Mouse (Mus musculus) neural tube, embryonic 12.5 days (tissue): ENCODE measurements around the gene Ptprn. TPM values are rescaled to one million over a fixed set of nuclear protein-coding genes. Genes with fewer than 3 reads are reported as not detected.
A peak's percentile ranks its signal among the peaks of the same experiment; 100 is the strongest.

ENCODE experiments used
- ATAC-seq: fragments of 200-750 bp; cut with Nextera tagmentation; 2 replicates; pipeline ENCODE4 v1.8.0; 2017; ENCODE audit warnings: low read depth, mild to moderate bottlenecking, moderate TSS enrichment, moderate library complexity; ENCODE audit not compliant: low FRiP score
- H3K27ac ChIP-seq: fragments of 300-500 bp; sonication (generic); 2 replicates; pipeline ENCODE4 v1.5.1; 2016
- H3K27me3 ChIP-seq: fragments of 300-500 bp; sonication (generic); replicated peaks from 2 replicates; pipeline ENCODE4 v1.6.1; 2016; ENCODE audit warnings: mild to moderate bottlenecking
- H3K36me3 ChIP-seq: fragments of 300-500 bp; sonication (generic); 2 replicates; pipeline ENCODE4 v1.6.1; 2016; ENCODE audit warnings: mild to moderate bottlenecking
- H3K4me1 ChIP-seq: fragments of 300-500 bp; sonication (generic); 2 replicates; pipeline ENCODE4 v1.6.1; 2016
- H3K4me2 ChIP-seq: fragments of 300-500 bp; sonication (generic); replicated peaks from 2 replicates; pipeline ENCODE4 v1.6.1; 2016; ENCODE audit warnings: mild to moderate bottlenecking
- H3K4me3 ChIP-seq: fragments of 300-500 bp; sonication (generic); 2 replicates; pipeline ENCODE4 v1.5.1; 2016
- H3K9ac ChIP-seq: fragments of 300-500 bp; sonication (generic); 2 replicates; pipeline ENCODE4 v1.6.1; 2016; ENCODE audit warnings: mild to moderate bottlenecking
- H3K9me3 ChIP-seq: fragments of 300-500 bp; sonication (generic); 2 replicates; pipeline ENCODE4 v1.6.1; 2016; ENCODE audit warnings: mild to moderate bottlenecking
- WGBS: fragments of 180-500 bp; shearing (Covaris S2); methylation state at CpG from one replicate; pipeline ENCODE4 v1.1.7; 2016; 5-methylcytosine and 5-hydroxymethylcytosine counted together
- polyA plus RNA-seq: library from polyadenylated mRNA; unstranded; fragments of >200 nt; fragmentation: Nextera tagmentation; extraction: Ambion mirVana; gene quantifications from 2 replicates; pipeline ENCODE4 v1.2.1, GENCODE M21; 2016

Ptprn gene
- polyA plus RNA-seq, 1 experiment from 2014 or later, result 13.8 TPM

DNA sequence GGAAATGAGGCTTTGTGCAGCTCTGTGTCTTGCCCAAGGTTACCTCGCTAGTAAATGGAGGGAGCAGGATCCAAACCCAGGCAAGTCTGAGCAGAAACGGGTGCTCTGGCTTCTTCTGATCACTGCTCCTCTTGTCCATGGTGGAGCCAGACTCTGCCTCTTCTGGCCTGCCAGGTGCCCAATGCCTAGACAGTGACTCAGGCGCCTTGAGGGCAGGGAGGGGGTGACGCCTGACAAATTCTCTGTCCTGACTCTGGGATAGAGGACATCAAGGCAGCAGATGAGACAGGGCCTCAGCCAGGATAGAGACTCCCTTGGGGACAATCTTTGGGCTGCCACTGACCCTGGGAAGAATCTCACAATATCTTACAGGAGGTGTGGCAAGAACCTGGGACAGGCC lies 33.1 kb downstream of the Ptprn start:
- no peak overlapping the region for H3K9ac ChIP-seq
- H3K27ac ChIP-seq, result no peak overlapping the region
- no peak overlapping the region for H3K4me3 ChIP-seq
- H3K4me2 ChIP-seq, result no peak overlapping the region
- H3K36me3 ChIP-seq, result no peaks in the 10 kb centered on the region
- ATAC-seq, result no peak
- WGBS, result 75% methylated on average over 4 of the region's 4 CpGs
- no peaks in the 10 kb centered on the region for H3K27me3 ChIP-seq
- H3K9me3 ChIP-seq, result no peaks in the 10 kb centered on the region
- peaks cover 3% of the 10 kb centered on the region; the same call in 1 of the 2 replicates for H3K4me1 ChIP-seq

DNA sequence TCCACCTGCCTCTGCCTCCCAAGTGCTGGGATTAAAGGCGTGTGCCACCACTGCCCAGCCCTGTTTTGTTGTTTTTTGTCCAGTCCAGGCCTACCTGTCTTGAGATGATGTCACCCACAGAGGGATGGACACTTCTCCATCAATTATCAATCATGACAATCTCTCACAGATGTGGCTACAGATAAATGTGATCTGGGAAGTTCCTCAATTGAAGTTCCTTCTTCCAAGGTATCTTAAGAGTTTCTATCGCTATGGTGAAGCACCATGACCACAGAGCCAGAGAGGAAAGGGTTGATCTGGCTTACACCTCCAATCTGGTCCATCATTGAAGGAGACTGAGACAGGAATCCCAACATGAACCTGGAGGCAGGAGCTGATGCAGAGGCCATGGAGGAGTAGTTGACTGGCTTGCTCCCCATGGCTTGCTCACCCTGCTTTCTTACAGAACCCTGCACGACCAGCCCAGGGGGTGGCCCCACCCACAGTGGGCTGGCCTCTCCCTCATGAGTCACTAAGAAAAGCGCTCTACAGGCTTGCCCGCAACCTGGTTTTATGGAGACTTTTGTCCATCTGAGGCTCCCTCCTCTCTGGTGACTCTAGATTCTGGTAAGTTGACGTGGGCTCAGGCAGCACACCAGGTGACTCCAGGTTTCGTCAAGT lies 33.8 kb downstream of the Ptprn start:
- Histone ChIP-seq H3K27me3 (no peaks in the 10 kb centered on the region), H3K4me1 (no peaks in the 10 kb centered on the region), H3K4me2 (no peak overlapping the region), H3K9ac (no peak overlapping the region), H3K27ac (no peak overlapping the region), H3K9me3 (no peaks in the 10 kb centered on the region), H3K36me3 (no peaks in the 10 kb centered on the region), H3K4me3 (no peak overlapping the region)
- WGBS, result 73% methylated on average over 7 of the region's 7 CpGs
- ATAC-seq, result no peak

DNA sequence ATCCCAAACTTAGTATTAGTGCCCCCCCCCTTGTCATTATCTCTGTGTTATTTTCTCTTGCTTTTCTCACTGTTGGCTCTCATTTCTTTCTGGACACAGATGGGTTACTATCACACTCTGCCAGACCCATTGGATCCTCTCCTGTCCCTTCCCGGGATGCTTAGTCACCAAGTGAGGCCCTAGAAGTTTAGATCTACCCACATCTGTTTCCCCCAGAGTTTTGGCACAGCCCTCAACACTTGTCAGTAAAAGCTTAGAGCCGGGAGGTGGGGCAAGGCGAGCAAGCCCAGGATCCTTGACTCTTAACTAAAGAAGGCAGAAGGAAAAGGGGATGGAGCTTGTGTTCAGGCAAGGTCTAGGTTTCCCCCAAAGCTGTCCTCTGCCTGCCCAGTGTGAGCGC lies 35.1 kb downstream of the Ptprn start:
- Histone ChIP-seq H3K4me2 (no peak overlapping the region), H3K27ac (no peak overlapping the region), H3K9ac (no peak overlapping the region), H3K4me1 (no peaks in the 10 kb centered on the region), H3K27me3 (no peaks in the 10 kb centered on the region), H3K4me3 (no peak overlapping the region), H3K9me3 (no peaks in the 10 kb centered on the region), H3K36me3 (no peaks in the 10 kb centered on the region)
- WGBS, result 77% methylated on average over 4 of the region's 4 CpGs
- ATAC-seq, result no peak

DNA sequence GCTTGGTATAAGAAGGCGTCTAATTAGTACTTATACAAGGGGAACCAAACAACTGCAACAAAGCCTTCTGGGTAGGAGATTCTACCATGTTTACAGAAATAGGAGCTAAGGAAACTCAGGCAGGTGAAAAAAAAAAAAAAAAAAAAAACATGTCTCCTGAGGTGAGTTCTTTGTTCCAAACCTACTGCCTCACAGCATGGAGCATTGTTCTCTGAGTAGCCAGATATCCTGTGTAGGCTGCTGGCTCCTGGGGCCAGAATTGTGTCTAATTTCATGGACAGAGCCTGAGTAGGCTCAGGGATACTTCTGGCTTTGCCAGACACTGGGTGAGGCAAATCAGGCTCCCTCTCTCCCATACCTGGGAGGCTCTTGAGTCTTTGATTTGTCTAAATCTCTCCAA lies 36.6 kb downstream of the Ptprn start:
- Histone ChIP-seq H3K36me3 (no peaks in the 10 kb centered on the region), H3K4me1 (no peaks in the 10 kb centered on the region), H3K27ac (no peak overlapping the region), H3K4me2 (no peak overlapping the region), H3K9ac (no peak overlapping the region), H3K9me3 (no peaks in the 10 kb centered on the region), H3K4me3 (no peak overlapping the region), H3K27me3 (0 out of 2 replicates have a peak, but pooled peaks cover 11% of the 10 kb centered on the region)
- no peak for ATAC-seq
- WGBS, result 80% methylated on average over 1 of the region's 1 CpGs

DNA sequence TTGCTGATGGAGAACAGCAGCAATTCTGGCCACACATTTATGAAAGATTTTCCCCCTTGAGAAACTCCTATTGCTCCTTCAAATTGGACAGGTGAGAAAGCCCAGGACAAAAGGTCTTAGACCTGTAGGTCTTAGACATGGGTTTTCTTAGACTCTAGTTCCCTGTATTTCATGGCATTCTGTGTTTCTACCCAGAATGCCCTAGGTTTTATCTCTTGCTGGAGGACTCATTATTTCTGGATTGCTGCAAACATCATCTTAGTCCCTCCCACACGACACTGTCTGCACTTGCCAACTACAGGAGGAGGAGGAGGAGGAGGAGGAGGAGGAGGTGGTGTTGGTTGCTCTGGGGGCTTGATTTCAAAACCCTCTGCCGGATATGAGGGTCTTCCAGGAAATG lies 38.2 kb downstream of the Ptprn start:
- ATAC-seq, result no peak
- H3K9ac ChIP-seq, result no peak overlapping the region
- H3K9me3 ChIP-seq, result no peaks in the 10 kb centered on the region
- H3K36me3 ChIP-seq, result no peaks in the 10 kb centered on the region
- no peak overlapping the region for H3K4me2 ChIP-seq
- no peak overlapping the region for H3K4me3 ChIP-seq
- H3K4me1 ChIP-seq, result no peaks in the 10 kb centered on the region
- no peak overlapping the region for H3K27ac ChIP-seq
- H3K27me3 ChIP-seq, result peaks cover 21% of the 10 kb centered on the region
- WGBS, result 74% methylated on average over 2 of the region's 2 CpGs

DNA sequence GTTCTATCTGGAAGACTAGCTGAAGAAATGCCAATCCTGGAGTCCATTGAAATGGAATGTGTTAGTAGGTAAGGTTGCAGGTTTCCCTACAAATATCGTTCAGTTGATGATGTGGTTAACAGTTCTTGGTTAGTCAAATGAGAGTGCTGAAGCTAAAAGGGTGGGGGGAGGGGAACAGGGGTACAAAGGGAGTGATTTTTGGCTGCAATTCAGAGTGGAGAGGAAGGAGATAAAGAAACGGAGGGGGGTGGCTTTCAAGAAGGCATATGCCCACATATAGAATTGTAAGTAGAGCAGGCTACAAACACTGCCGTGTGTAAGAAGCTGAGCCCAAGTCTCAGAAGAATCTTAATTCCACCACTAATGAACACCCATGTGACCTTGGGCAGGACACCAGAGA lies 38.8 kb downstream of the Ptprn start:
- H3K36me3 ChIP-seq, result no peaks in the 10 kb centered on the region
- no peak for ATAC-seq

DNA sequence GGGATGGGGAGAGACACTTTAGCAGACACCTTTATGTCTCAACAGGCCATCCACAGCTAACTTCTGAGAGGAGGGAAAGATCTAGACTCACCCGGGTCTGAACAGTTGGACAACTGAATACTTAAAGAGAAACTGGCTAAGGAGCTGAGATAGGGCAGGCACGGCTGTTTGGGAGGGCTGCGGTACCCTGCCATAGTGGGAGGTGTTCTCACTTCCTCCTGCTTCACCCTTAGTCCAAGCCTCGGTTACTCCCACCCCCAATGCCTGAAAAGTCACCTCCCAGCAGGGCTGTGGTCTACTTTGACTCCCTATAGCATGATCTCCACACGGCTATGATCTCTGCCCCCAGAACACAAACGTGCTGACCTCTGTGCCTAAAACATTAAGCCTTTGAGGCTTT lies 40.8 kb downstream of the Ptprn start:
- Histone ChIP-seq H3K4me3 (no peak overlapping the region), H3K9ac (no peak overlapping the region), H3K27me3 (peaks cover 47% of the 10 kb centered on the region), H3K27ac (no peak overlapping the region), H3K36me3 (no peaks in the 10 kb centered on the region), H3K4me1 (peaks cover 11% of the 10 kb centered on the region), H3K4me2 (no peak overlapping the region), H3K9me3 (no peaks in the 10 kb centered on the region)
- 71% methylated on average over 6 of the region's 6 CpGs for WGBS
- ATAC-seq, result no peak

More for the DNA sequence above, 38.8 kb downstream of the Ptprn start:
- Histone ChIP-seq H3K4me3 (no peak overlapping the region), H3K27ac (no peak overlapping the region), H3K9ac (no peak overlapping the region), H3K4me1 (no peaks in the 10 kb centered on the region), H3K4me2 (no peak overlapping the region), H3K27me3 (peaks cover 27% of the 10 kb centered on the region), H3K9me3 (no peaks in the 10 kb centered on the region)
- WGBS, result 74% methylated on average over 3 of the region's 3 CpGs

DNA sequence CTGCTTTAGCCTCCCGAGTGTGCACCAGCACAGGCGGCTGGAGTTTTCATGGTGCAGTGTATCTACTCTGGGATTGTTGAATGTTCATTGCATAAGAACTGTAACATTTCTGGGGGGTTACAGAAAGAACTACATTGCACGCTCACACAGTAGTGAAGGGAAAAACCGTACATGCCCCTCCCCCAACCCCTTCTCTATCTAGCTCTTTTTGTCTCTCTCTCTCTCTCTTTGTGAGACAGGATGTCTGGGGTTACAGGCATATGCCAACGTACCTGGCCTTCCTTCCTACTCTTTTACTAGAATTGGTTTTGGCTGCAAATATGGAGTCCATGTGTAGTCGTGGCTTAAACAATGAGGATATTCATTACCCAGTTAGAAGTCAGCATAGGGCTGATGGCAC lies 41.4 kb downstream of the Ptprn start:
- H3K4me3 ChIP-seq, result no peak overlapping the region
- no peak for ATAC-seq
- no peaks in the 10 kb centered on the region for H3K36me3 ChIP-seq
- no peak overlapping the region for H3K9ac ChIP-seq
- H3K9me3 ChIP-seq, result no peaks in the 10 kb centered on the region
- 86% methylated on average over 6 of the region's 6 CpGs for WGBS
- peaks cover 17% of the 10 kb centered on the region for H3K4me1 ChIP-seq
- H3K27me3 ChIP-seq, result peaks cover 53% of the 10 kb centered on the region
- H3K4me2 ChIP-seq, result no peak overlapping the region
- H3K27ac ChIP-seq, result no peak overlapping the region

DNA sequence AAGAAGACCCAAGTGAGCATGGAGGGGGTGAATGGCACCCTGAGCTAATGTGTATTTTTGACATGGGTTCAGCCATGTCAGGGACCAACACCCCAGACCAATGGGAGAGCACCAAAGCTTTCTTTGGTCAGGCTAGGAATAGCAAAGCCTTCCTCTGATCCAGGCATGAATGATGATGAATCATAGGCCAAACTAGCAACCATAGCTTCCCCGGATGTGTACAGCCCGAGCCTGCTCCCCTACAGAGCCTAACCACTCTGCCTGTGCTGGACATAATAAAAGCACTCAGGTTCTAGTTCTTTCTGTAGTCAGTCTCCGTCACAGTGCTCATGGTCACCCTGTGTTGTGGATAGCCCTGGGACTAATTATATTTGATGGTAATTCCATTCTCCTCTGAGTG lies 42.8 kb downstream of the Ptprn start:
- H3K27me3 ChIP-seq, result peaks cover 67% of the 10 kb centered on the region
- peaks cover 18% of the 10 kb centered on the region for H3K4me1 ChIP-seq
- no peak overlapping the region for H3K27ac ChIP-seq
- no peak overlapping the region for H3K4me2 ChIP-seq
- no peak overlapping the region for H3K9ac ChIP-seq
- ATAC-seq, result no peak
- no peaks in the 10 kb centered on the region for H3K9me3 ChIP-seq
- WGBS, result 77% methylated on average over 3 of the region's 3 CpGs
- no peaks in the 10 kb centered on the region for H3K36me3 ChIP-seq
- H3K4me3 ChIP-seq, result no peak overlapping the region

DNA sequence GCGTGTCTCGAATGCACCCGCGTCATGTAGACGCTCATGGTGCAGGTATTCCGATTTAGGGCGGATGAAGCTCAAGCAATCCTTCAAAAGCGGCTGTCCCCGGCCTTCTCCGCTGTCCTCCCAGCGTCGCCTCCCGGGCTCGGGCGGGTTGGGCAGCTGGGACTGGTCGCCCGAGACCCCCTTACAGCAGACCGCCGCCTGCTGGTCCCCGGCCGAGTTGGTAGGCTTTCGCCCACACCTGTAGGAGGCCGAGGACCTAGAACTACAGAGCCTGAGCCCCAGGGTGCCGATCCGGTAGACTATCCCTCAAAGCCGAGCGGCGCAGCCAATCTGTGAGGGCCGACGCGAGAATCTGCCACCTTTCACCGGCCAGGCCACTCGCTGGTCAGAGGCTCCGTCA lies 44.8 kb downstream of the Ptprn start, which contains the start of gene Tuba4a:
Tuba4a (minus strand) TSS at position 335 of the 400 bp plus-strand sequence.
- peak within 1 kb of the TSS; percentile 45 for H3K4me3 ChIP-seq
- H3K9ac ChIP-seq, result peak within 1 kb of the TSS; percentile 49
- WGBS, result under 1% methylated on average over 34 of the region's 34 CpGs
- H3K4me2 ChIP-seq, result peak within 1 kb of the TSS; percentile 87
- H3K27ac ChIP-seq, result no peak within 1 kb of the TSS
- H3K9me3 ChIP-seq, result no peaks in the 10 kb centered on the region
- peaks cover 18% of the 10 kb centered on the region for H3K4me1 ChIP-seq
- ATAC-seq, result peak; percentile 41; the same call in 1 of the 2 replicates
- peaks cover 73% of the 10 kb centered on the region for H3K27me3 ChIP-seq
- peaks cover 13% of the 10 kb centered on the region for H3K36me3 ChIP-seq

DNA sequence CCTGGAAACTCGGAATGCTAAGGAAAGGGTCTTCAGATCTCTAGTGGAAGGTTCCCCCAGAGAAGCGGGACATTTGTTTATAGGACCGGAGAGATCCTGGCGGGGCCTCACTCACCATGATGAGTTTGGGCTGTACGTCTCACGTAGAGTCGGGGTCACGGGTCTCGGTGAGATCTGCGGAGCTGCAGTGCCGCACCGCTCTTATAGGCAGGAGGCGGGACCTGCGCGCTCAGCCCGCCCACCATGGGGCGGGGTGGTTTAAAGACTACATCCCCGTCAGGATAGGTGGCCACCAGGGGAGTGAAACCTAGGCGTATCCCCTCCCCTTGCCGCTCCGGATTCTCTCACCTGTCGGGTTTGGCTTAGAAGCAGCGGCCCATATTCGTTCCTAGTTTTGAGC lies 45.2 kb downstream of the Ptprn start:
- WGBS, result 1% methylated on average over 24 of the region's 24 CpGs
- Histone ChIP-seq H3K27me3 (peaks cover 73% of the 10 kb centered on the region), H3K9me3 (no peaks in the 10 kb centered on the region), H3K36me3 (peaks cover 17% of the 10 kb centered on the region), H3K4me2 (peak overlapping the region; percentile 87), H3K4me3 (peak overlapping the region; percentile 45), H3K9ac (peak overlapping the region; percentile 49), H3K4me1 (peaks cover 18% of the 10 kb centered on the region), H3K27ac (no peak overlapping the region)
- ATAC-seq, result peak; percentile 81

DNA sequence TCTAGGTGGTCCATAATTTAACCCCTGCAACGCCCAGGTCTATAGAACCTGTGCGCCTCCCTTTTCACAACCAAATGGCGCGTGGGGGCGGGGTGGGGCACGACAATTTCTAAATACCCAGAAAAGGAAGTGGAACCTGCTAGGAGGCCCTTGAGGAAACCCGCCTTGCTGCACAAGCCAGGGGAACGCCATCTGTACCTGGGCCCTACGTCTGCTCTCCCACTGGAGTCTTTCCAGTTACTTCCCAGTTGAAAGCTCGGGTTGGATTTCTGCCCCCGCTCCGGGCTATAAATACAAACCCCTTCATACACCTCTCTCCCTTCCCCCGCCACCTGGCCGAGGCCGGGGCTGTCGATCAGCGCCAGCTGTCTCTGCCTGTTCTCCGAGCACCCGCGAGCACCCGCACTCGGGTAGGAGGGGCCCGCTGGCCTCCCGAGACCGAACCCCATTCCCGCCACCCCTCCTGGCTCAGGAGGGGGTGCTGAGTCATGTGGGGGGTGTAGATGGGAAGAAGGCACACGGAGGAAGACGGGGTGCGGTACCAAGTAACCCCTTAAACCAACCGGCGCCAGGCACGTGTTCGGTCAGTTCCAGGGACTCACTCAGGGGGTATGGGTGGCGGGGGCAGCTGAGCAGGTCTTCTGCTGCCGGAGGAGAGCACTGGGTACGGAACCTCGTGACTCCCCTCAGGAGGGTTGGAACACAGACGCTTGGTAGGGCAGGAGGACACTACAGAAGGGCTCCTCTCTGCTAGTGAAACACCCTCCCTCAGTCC lies 45.9 kb downstream of the Ptprn start:
- 2% methylated on average over 38 of the region's 38 CpGs for WGBS
- peaks cover 70% of the 10 kb centered on the region for H3K27me3 ChIP-seq
- peak; percentile 57 for ATAC-seq
- peak overlapping the region; percentile 30; the same call in 1 of the 2 replicates for H3K9ac ChIP-seq
- H3K36me3 ChIP-seq, result peaks cover 24% of the 10 kb centered on the region
- H3K9me3 ChIP-seq, result no peaks in the 10 kb centered on the region
- no peak overlapping the region for H3K27ac ChIP-seq
- H3K4me2 ChIP-seq, result peak overlapping the region; percentile 87
- H3K4me1 ChIP-seq, result peaks cover 18% of the 10 kb centered on the region
- H3K4me3 ChIP-seq, result peak overlapping the region; percentile 45
